Mouse (Mus musculus) bone marrow, adult 2 months (tissue): ENCODE data around the gene Gm11541. TPM values are rescaled to one million over a fixed set of nuclear protein-coding genes. Genes with fewer than 3 reads are reported as not detected.
"Not testable (repeated sequence)": the region's sequence is repeated elsewhere in the genome, so short reads cannot be mapped to it uniquely, and the experiment has no call there.

Source experiments
- H3K27ac ChIP-seq: fragments of 200-500 bp; 2 replicates; pipeline ENCODE4 v1.5.1; 2012; ENCODE audit warnings: low read depth, mild to moderate bottlenecking, control low read depth, inconsistent platforms, low read length; ENCODE audit not compliant: control insufficient read depth, poor library complexity, insufficient read depth
- H3K4me1 ChIP-seq: fragments of 200-500 bp; 2 replicates; pipeline ENCODE4 v1.6.1; 2011; ENCODE audit warnings: low read length; ENCODE audit not compliant: control insufficient read depth, insufficient read depth
- H3K4me3 ChIP-seq: fragments of 200-500 bp; replicated peaks from 2 replicates; pipeline ENCODE3; 2011; ENCODE audit warnings: mild to moderate bottlenecking, low read depth, low read length, control low read depth; ENCODE audit not compliant: control insufficient read depth
- CTCF ChIP-seq: fragments of 200-500 bp; IDR thresholded peaks from 2 replicates; pipeline ENCODE4 v1.5.1; 2011; ENCODE audit warnings: low read length, control low read depth; ENCODE audit not compliant: control insufficient read depth, insufficient read depth
- POLR2A ChIP-seq: fragments of 200-500 bp; IDR thresholded peaks from 2 replicates; pipeline ENCODE4 v1.6.1; 2011; ENCODE audit warnings: low read depth, mild to moderate bottlenecking, control low read depth, low read length, borderline replicate concordance; ENCODE audit not compliant: control insufficient read depth
- WGBS: fragments of 180-500 bp; shearing (Covaris S2); methylation state at CpG from one replicate; pipeline ENCODE4 v1.1.7; 2018; 5-methylcytosine and 5-hydroxymethylcytosine counted together
- polyA plus RNA-seq: library from polyadenylated mRNA; stranded (reverse); fragments of >200 nt; gene quantifications from 2 replicates; pipeline ENCODE4 v1.2.4, GENCODE M21; 2011; ENCODE audit warnings: low replicate concordance; ENCODE audit not compliant: missing spikeins, insufficient read depth, insufficient read length

Gm11541 gene
- polyA plus RNA-seq, 1 experiment, result not detected

- no peaks in the 10 kb centered on the region; the same call in 1 of the 2 replicates for H3K4me1 ChIP-seq
- no peak overlapping the region for H3K4me3 ChIP-seq
- no peak for TF ChIP-seq POLR2A
- TF ChIP-seq CTCF, result no peak
- 75% methylated on average over 27 of the region's 27 CpGs for WGBS
- H3K27ac ChIP-seq, result no peak overlapping the region; the same call in 1 of the 2 replicates
These were observed 2.7 kb downstream of the Gm11541 start for GRCm38 (mm10) chr11:94701401-94702215.

GRCm38 (mm10) chr11:94699399-94699798, 4.9 kb downstream of the Gm11541 start:
- TF ChIP-seq CTCF, result no peak
- no peak for TF ChIP-seq POLR2A
- no peaks in the 10 kb centered on the region; the same call in 1 of the 2 replicates for H3K4me1 ChIP-seq
- WGBS, result 82% methylated on average over 3 of the region's 3 CpGs
- no peak overlapping the region for H3K27ac ChIP-seq
- H3K4me3 ChIP-seq, result no peak overlapping the region

- Histone ChIP-seq H3K4me3 (no peak overlapping the region), H3K27ac (0 out of 2 replicates have a peak overlapping the region, but pooled peaks have one; percentile 15), H3K4me1 (no peaks in the 10 kb centered on the region; the same call in 1 of the 2 replicates)
- no peak for TF ChIP-seq CTCF
- WGBS, result 38% methylated on average over 13 of the region's 13 CpGs
These were observed 6.4 kb downstream of the Gm11541 start for GRCm38 (mm10) chr11:94697703-94698464.

GRCm38 (mm10) chr11:94697140-94697539, 7.2 kb downstream of the Gm11541 start:
- no peaks in the 10 kb centered on the region; the same call in 1 of the 2 replicates for H3K4me1 ChIP-seq
- 81% methylated on average over 2 of the region's 2 CpGs for WGBS
- no peak overlapping the region for H3K4me3 ChIP-seq
- TF ChIP-seq POLR2A (no peak), CTCF (no peak)
- H3K27ac ChIP-seq, result no peak overlapping the region

- H3K4me1 ChIP-seq, result no peaks in the 10 kb centered on the region; the same call in 1 of the 2 replicates
- TF ChIP-seq CTCF, result no peak
- TF ChIP-seq POLR2A, result no peak
- WGBS, result 21% methylated on average over 6 of the region's 6 CpGs
- H3K4me3 ChIP-seq, result no peak overlapping the region
- no peak overlapping the region for H3K27ac ChIP-seq
These were observed 8.8 kb downstream of the Gm11541 start for GRCm38 (mm10) chr11:94695508-94695907.

GRCm38 (mm10) chr11:94692502-94692901, 11.8 kb downstream of the Gm11541 start:
- not testable (repeated sequence) for H3K27ac ChIP-seq, H3K4me3 ChIP-seq, H3K4me1 ChIP-seq

- no peak overlapping the region for H3K4me3 ChIP-seq
- no peaks in the 10 kb centered on the region; the same call in 1 of the 2 replicates for H3K4me1 ChIP-seq
- TF ChIP-seq POLR2A (no peak), CTCF (no peak)
- no peak overlapping the region for H3K27ac ChIP-seq
- 13% methylated on average over 6 of the region's 6 CpGs for WGBS
These were observed 17.1 kb downstream of the Gm11541 start for GRCm38 (mm10) chr11:94687178-94687577.

- WGBS, result 77% methylated on average over 7 of the region's 7 CpGs
These were observed 21.9 kb downstream of the Gm11541 start for GRCm38 (mm10) chr11:94682427-94682826.

More at GRCm38 (mm10) chr11:94682427-94682826, 21.9 kb downstream of the Gm11541 start:
- Histone ChIP-seq H3K4me3 (no peak overlapping the region), H3K27ac (no peak overlapping the region), H3K4me1 (no peaks in the 10 kb centered on the region)
- TF ChIP-seq POLR2A (no peak), CTCF (no peak)
